Mouse (Mus musculus) thymus, adult 2 months (tissue): ENCODE results near the gene Ap3d1. TPM values are rescaled to one million over a fixed set of nuclear protein-coding genes. Genes with fewer than 3 reads are reported as not detected.

Experiments
- DNase-seq: peaks from one replicate; pipeline ENCODE4 v3.0.0; 2021
- H3K27ac ChIP-seq: fragments of 200-500 bp; 2 replicates; pipeline ENCODE4 v1.5.1; 2012; ENCODE audit warnings: low read length, control low read depth; ENCODE audit not compliant: control insufficient read depth, insufficient read depth
- H3K27me3 ChIP-seq: fragments of 200-500 bp; 2 replicates; pipeline ENCODE4 v1.6.1; 2012; ENCODE audit warnings: mild to moderate bottlenecking, low read length, moderate library complexity, mixed read lengths; ENCODE audit not compliant: control insufficient read depth, insufficient read depth
- H3K36me3 ChIP-seq: fragments of 200-500 bp; 2 replicates; pipeline ENCODE4 v1.6.1; 2012; ENCODE audit warnings: mild to moderate bottlenecking, low read length, moderate library complexity; ENCODE audit not compliant: control insufficient read depth, insufficient read depth
- H3K4me1 ChIP-seq: fragments of 200-500 bp; replicated peaks from 2 replicates; pipeline ENCODE4 v1.6.1; 2012; ENCODE audit warnings: low read length; ENCODE audit not compliant: control insufficient read depth, insufficient read depth
- H3K4me3 ChIP-seq: fragments of 200-500 bp; 2 replicates; pipeline ENCODE4 v1.5.1; 2012; ENCODE audit warnings: mild to moderate bottlenecking, low read length, control low read depth, moderate library complexity; ENCODE audit not compliant: control insufficient read depth, insufficient read depth
- CTCF ChIP-seq: fragments of 200-500 bp; IDR thresholded peaks from 2 replicates; pipeline ENCODE4 v1.5.1; 2012; ENCODE audit warnings: mild to moderate bottlenecking, control low read depth, low read length, moderate library complexity, borderline replicate concordance; ENCODE audit not compliant: control insufficient read depth, poor library complexity, insufficient read depth; ENCODE audit errors: extremely low read depth
- POLR2A ChIP-seq: fragments of 200-500 bp; IDR thresholded peaks from 2 replicates; pipeline ENCODE4 v1.6.1; 2012; ENCODE audit warnings: mild to moderate bottlenecking, low read length, control low read depth, moderate library complexity; ENCODE audit not compliant: control insufficient read depth, poor library complexity, insufficient read depth; ENCODE audit errors: extremely low read depth
- WGBS: fragments of 180-500 bp; shearing (Covaris S2); methylation state at CpG from one replicate; pipeline ENCODE4 v1.1.7; 2018; 5-methylcytosine and 5-hydroxymethylcytosine counted together
- polyA plus RNA-seq: library from polyadenylated mRNA; depleted of rRNA; stranded (reverse); fragments of >200 nt; gene quantifications from 2 replicates; pipeline ENCODE4 v1.2.3, GENCODE M21; 2012

The Ap3d1 gene
- polyA plus RNA-seq, 1 experiment: 195 TPM

DNA sequence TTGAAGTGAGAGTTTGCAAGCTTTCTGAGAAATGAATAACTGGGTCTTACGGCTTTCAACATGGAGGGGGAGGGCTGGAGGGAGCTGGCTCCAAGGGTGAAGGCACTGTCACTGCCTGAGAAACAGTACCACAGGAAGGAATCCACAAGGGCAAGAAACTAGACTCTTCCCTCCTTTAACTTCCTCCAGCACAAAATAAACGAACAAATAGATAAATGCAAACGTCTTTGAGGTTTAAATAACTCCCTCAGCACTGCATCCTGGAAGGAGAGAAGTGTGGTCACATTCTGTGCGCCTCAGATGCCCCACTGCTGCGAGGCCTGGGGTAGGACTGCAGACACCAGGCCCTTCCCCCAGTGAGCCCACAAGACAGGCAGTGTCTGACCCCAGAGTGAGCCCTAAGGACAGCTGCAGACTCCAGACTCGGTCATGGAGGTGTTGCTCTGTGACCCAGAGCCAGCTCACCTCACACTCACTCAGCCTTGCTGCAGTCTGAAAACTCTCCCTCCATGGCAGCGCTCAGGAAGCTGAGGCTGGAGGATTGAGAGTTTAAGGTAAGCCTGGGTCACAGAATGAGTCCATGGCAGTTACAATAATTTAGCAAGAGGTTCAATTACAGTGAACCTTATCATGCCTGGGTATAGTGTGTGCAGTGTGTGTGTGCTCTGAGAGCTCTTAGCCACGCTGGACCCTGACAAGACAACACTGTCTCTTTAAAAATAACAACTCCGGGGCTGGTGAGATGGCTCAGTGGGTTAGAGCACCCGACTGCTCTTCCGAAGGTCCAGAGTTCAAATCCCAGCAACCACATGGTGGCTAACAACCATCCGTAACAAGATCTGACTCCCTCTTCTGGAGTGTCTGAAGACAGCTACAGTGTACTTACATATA is 45.3 kb downstream of the Ap3d1 start:
- Histone ChIP-seq H3K4me1 (peaks cover 76% of the 10 kb centered on the region), H3K4me3 (peak overlapping the region; percentile 22), H3K36me3 (no peaks in the 10 kb centered on the region), H3K27me3 (no peaks in the 10 kb centered on the region), H3K27ac (peak overlapping the region; percentile 95)
- DNase-seq: peak; percentile 23
- 24% methylated on average over 12 of the region's 12 CpGs for WGBS
- TF ChIP-seq CTCF (no peak), POLR2A (no peak)

DNA sequence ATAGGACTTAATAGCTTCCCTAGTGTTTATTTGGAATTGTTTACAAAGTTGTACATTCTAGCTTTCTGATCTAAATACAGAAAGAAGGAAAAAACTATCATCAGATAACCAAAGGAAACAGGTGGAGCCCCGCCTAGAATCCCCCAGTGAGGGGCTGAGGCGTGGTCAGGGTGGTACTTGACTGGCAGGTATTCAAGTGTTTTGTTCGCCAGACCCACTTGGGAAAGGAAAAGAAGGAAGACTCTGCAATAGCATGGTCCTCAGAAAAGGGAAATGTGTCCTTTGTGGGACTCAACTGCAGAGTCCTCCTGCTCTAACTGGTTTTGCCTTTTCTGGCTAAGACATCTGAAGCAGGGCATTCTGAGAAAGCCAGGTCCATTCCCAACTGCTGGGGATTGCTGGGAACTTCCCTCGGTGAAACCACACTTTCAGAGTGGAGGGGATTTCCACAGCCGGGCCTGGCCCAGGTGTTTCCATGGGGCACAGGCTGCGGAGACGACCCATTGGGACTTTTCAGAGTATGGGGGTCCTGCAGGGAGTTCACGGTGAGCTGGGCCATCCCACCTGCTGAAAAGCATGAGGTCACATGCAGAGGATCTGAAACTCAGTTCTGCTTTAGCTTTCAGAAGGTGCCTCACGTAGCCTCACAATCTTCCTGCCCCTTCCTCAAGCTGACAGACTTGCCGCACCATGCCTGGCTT is 46.1 kb downstream of the Ap3d1 start:
- H3K27ac ChIP-seq: peak overlapping the region; percentile 95
- 2% methylated on average over 10 of the region's 10 CpGs for WGBS
- no peaks in the 10 kb centered on the region for H3K27me3 ChIP-seq
- H3K4me3 ChIP-seq: peak overlapping the region; percentile 22
- peaks cover 4% of the 10 kb centered on the region for H3K36me3 ChIP-seq
- TF ChIP-seq POLR2A: no peak
- no peak for TF ChIP-seq CTCF
- DNase-seq: peak; percentile 54
- H3K4me1 ChIP-seq: peaks cover 83% of the 10 kb centered on the region

DNA sequence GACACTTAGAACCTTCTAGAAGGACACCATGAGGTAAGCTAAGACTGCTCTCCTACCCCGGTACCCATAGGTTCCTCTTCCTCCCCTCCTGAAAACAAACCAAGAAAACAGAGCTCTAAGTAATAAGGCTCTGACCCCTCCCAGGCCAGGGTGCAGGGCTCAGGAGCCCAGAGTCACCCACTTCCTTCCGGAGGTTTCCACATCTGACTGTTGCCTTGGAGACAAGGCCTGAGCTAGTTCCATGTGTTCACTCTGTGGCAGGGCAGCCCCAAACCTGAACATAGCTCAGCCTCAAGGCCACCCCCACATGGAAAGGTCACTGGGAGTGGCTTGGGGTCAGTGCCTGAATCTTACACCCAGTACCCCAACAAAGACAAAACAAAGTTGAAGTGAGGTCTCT is 46.9 kb downstream of the Ap3d1 start:
- 0% methylated on average over 2 of the region's 2 CpGs for WGBS
- Histone ChIP-seq H3K27me3 (no peaks in the 10 kb centered on the region), H3K4me1 (peaks cover 82% of the 10 kb centered on the region), H3K4me3 (peak overlapping the region; percentile 27), H3K27ac (peak overlapping the region; percentile 95), H3K36me3 (peaks cover 11% of the 10 kb centered on the region)
- DNase-seq: peak; percentile 87
- TF ChIP-seq POLR2A (peak; percentile 27; the same call in 1 of the 2 replicates), CTCF (no peak)

DNA sequence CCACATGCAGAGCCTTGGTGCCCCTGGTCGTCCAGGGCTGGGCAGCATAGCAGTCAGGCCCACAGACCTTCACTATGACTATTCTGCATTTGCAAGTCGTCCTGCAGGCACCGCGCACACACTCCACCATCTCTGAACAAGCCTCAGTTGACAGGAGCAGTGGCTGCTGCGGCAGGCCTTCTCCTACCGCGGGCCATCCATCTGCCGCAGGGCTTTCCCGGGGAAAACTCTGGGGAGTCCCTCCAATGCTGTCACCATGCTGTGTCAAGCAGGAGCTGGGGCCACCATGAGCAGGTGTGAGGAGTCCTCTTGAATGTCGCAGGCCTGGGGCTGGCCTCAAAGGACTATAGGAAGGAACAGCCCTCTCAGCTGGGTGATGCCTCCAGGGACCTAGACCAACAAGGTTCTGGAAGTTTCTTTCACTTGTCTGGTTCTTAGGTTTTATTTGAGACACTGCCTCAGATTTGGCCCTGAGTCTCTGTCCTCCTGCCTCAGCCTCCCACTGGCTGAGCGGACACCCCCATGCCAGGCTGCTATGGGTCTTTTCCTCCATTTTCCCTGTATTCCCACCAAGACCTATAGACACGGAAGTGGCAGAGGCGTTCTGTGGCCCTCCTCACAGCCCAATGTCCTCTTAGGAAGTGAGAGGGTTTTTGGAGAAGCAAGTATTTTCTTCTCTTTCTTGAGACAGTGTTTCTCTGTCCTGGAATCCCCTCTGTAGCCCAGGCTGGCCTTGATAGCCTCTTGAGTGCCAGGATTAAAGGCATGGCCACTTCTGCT is 47.7 kb downstream of the Ap3d1 start:
- Histone ChIP-seq H3K27ac (peak overlapping the region; percentile 95), H3K4me1 (peaks cover 77% of the 10 kb centered on the region), H3K27me3 (no peaks in the 10 kb centered on the region), H3K4me3 (0 out of 2 replicates have a peak overlapping the region, but pooled peaks have one; percentile 27), H3K36me3 (peaks cover 20% of the 10 kb centered on the region)
- DNase-seq: no peak
- WGBS: 79% methylated on average over 13 of the region's 13 CpGs
- TF ChIP-seq CTCF: no peak

DNA sequence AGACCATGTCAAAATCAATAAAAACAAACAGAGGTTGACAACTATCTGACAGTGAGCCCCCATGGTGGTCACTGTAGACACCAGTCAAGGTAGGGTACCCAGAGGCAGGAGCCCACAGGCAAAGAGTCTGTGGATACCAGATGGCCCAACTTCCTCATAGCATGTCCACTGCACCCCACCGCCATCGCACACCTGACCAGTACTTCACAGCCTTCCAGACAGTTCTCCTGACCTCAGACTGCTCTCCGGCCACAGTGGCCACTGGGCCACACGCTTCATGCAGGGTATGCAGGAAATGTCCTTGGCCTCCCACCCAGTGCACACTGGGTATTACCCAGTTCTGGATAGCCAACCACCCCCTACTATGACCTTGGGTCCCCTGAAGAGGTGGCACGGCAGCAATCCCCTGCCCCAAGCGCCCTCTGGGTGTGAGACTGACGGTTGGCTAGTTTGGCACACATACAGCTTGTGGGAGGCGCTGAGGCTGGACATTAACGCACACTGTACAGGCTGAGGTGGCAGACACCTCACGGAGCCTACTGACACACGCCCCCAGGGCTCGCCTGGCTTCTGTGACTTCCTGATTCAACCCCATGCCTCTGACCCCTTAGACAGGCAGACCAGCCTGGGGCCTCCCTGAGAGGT is 48.5 kb downstream of the Ap3d1 start:
- DNase-seq: no peak
- Histone ChIP-seq H3K36me3 (peaks cover 27% of the 10 kb centered on the region), H3K27me3 (no peaks in the 10 kb centered on the region), H3K4me3 (no peak overlapping the region), H3K4me1 (peaks cover 71% of the 10 kb centered on the region), H3K27ac (peak overlapping the region; percentile 95)
- 77% methylated on average over 12 of the region's 12 CpGs for WGBS
- TF ChIP-seq CTCF (no peak), POLR2A (no peak)
